Mouse (Mus musculus) gastrocnemius, adult 8-10 months (tissue): ENCODE measurements around the gene Mcoln3. TPM values are rescaled to one million over a fixed set of nuclear protein-coding genes. Genes with fewer than 3 reads are reported as not detected.

ENCODE experiments used
- DNase-seq, 2 experiments: peaks; one replicate each; pipeline ENCODE4 v3.0.0; 2022; ENCODE audit warnings: low spot score in 2 of 2
- total RNA-seq, 4 experiments: library from RNA; stranded (reverse); gene quantifications; 2 replicates each; pipeline ENCODE4 v1.2.4; 2022

Gene Mcoln3
- total RNA-seq, 4 experiments from 2014 or later, result not detected

GRCm38 (mm10) chr3:146169356-146169755 lies 52.1 kb downstream of the Mcoln3 start:
- DNase-seq, result no peak

GRCm38 (mm10) chr3:146173030-146173429 lies 55.8 kb downstream of the Mcoln3 start:
- DNase-seq, result no peak

GRCm38 (mm10) chr3:146174215-146174614 lies 57.0 kb downstream of the Mcoln3 start:
- DNase-seq, result no peak

GRCm38 (mm10) chr3:146177295-146177694 lies 60.0 kb downstream of the Mcoln3 start:
- no peak for DNase-seq

- DNase-seq, result peak; percentile 49 to 50
Observed at GRCm38 (mm10) chr3:146177748-146178582, 60.7 kb downstream of the Mcoln3 start.

GRCm38 (mm10) chr3:146180341-146180740 lies 63.1 kb downstream of the Mcoln3 start:
- no peak for DNase-seq

- DNase-seq, result peak in 1 of 2 experiments; percentile 6
Observed at GRCm38 (mm10) chr3:146180986-146181385, 63.7 kb downstream of the Mcoln3 start.

GRCm38 (mm10) chr3:146184992-146185657 lies 67.9 kb downstream of the Mcoln3 start:
- DNase-seq, result peak in 1 of 2 experiments; percentile 16

- DNase-seq, result no peak
Observed at GRCm38 (mm10) chr3:146186033-146186432, 68.8 kb downstream of the Mcoln3 start.

GRCm38 (mm10) chr3:146189933-146190332 lies 72.7 kb downstream of the Mcoln3 start:
- no peak for DNase-seq

Other genes starting within 250 kb of the Mcoln3 start
- gene Bcl10, start 194.6 kb upstream of the Mcoln3 start, total RNA-seq, result 10 to 100 TPM in 2 of 4 experiments, 1 to 10 TPM in 2; 9.0 to 11.2 (median 9.9) TPM
- 10 to 100 TPM; 17.1 to 23.1 (median 19.4) TPM for gene 2410004B18Rik, start 179.4 kb upstream of the Mcoln3 start, total RNA-seq
- gene Syde2, start 129.6 kb upstream of the Mcoln3 start, total RNA-seq, result 1 to 10 TPM in 1 of 4 experiments, under 1 TPM in 3; 0.56 to 1.2 (median 0.82) TPM
- gene Wdr63, start 9.3 kb upstream of the Mcoln3 start, total RNA-seq, result not detected
- gene Mcoln2, start 32.4 kb downstream of the Mcoln3 start, total RNA-seq, result 1 to 10 TPM in 1 of 4 experiments, under 1 TPM in 1, not detected in 2; 0.19 to 1.4 TPM
- gene Lpar3, start 103.5 kb downstream of the Mcoln3 start, total RNA-seq, result under 1 TPM in 2 of 4 experiments, not detected in 2; 0.12 to 0.21 TPM